Mouse (Mus musculus) colon, adult 2 months (tissue): ENCODE results near the gene Srf. TPM values are rescaled to one million over a fixed set of nuclear protein-coding genes. Genes with fewer than 3 reads are reported as not detected.

Experiments
- polyA plus RNA-seq: library from polyadenylated mRNA; depleted of rRNA; stranded (reverse); fragments of >200 nt; gene quantifications from 2 replicates; pipeline ENCODE4 v1.2.3, GENCODE M21; 2012; rRNA removed

Srf gene
- polyA plus RNA-seq, result 229 and 257 TPM in 2 replicates

GRCm38 (mm10) chr17:46555673-46556583, at the start of gene Srf:
TSS of gene Srf (minus strand) at chr17:46556175.

GRCm38 (mm10) chr17:46545813-46546564, 10.0 kb downstream of the Srf start, which contains the start of gene Cul9:
TSS of gene Cul9 (minus strand) at chr17:46546388.

Other genes starting within 250 kb of the Srf start
- gene Abcc10, start 227.8 kb downstream of the Srf start, polyA plus RNA-seq, result 48.2 and 49.7 TPM in 2 replicates
- gene Zfp318, start 172.4 kb downstream of the Srf start, polyA plus RNA-seq, result 6.7 and 9.3 TPM in 2 replicates
- 0.50 and 0.83 TPM in 2 replicates for gene Crip3, start 127.2 kb downstream of the Srf start, polyA plus RNA-seq
- gene Slc22a7, start 117.7 kb downstream of the Srf start, polyA plus RNA-seq, result 0.08 TPM in 1 of 2 replicates, not detected in the other
- 0.38 and 0.45 TPM in 2 replicates for gene Ttbk1, start 68.5 kb downstream of the Srf start, polyA plus RNA-seq
- gene Dnph1, start 59.5 kb downstream of the Srf start, polyA plus RNA-seq, result 4.1 TPM in 2 replicates
- 12.2 and 12.8 TPM in 2 replicates for gene Cul9, start 9.8 kb downstream of the Srf start, polyA plus RNA-seq
- 18.7 and 23.5 TPM in 2 replicates for gene Ptk7, start 73.3 kb upstream of the Srf start, polyA plus RNA-seq
- 104 and 125 TPM in 2 replicates for gene Klc4, start 89.8 kb upstream of the Srf start, polyA plus RNA-seq
- 114 and 139 TPM in 2 replicates for gene Mrpl2, start 90.1 kb upstream of the Srf start, polyA plus RNA-seq
- gene Cul7, start 94.2 kb upstream of the Srf start, polyA plus RNA-seq, result 23.0 and 25.6 TPM in 2 replicates
- 35.6 and 39.8 TPM in 2 replicates for gene Rrp36, start 118.2 kb upstream of the Srf start, polyA plus RNA-seq
- gene Mea1, start 122.6 kb upstream of the Srf start, polyA plus RNA-seq, result 74.0 and 78.7 TPM in 2 replicates
- 74.5 and 80.0 TPM in 2 replicates for gene Klhdc3, start 124.7 kb upstream of the Srf start, polyA plus RNA-seq
- gene Ppp2r5d, start 148.9 kb upstream of the Srf start, polyA plus RNA-seq, result 49.5 and 53.3 TPM in 2 replicates
- 90.8 and 100 TPM in 2 replicates for gene Pex6, start 155.3 kb upstream of the Srf start, polyA plus RNA-seq
- gene Gnmt, start 173.0 kb upstream of the Srf start, polyA plus RNA-seq, result 2.2 and 3.6 TPM in 2 replicates
- 33.1 and 38.2 TPM in 2 replicates for gene Cnpy3, start 196.0 kb upstream of the Srf start, polyA plus RNA-seq
- 0.14 TPM in 1 of 2 replicates, not detected in the other for gene Ptcra, start 207.5 kb upstream of the Srf start, polyA plus RNA-seq
- 173 and 174 TPM in 2 replicates for gene 2310039H08Rik, start 216.5 kb upstream of the Srf start, polyA plus RNA-seq
- 12.5 and 14.0 TPM in 2 replicates for gene Rpl7l1, start 226.5 kb upstream of the Srf start, polyA plus RNA-seq